Mouse (Mus musculus) G1E (cell line): ENCODE results near the gene Aven. TPM values are rescaled to one million over a fixed set of nuclear protein-coding genes. Genes with fewer than 3 reads are reported as not detected.

Experiments used
- ATAC-seq: 2 replicates; pipeline ENCODE4 v1.8.0; 2016; ENCODE audit warnings: mild to moderate bottlenecking; ENCODE audit not compliant: insufficient number of reproducible peaks, poor library complexity, low FRiP score, severe bottlenecking; ENCODE audit errors: extremely low read depth
- DNase-seq: peaks from one replicate; pipeline ENCODE4 v3.0.0; 2012; ENCODE audit warnings: low spot score
- H3K27me3 ChIP-seq: 2 replicates; pipeline ENCODE4 v1.6.1; 2012; ENCODE audit warnings: mild to moderate bottlenecking, low read length, inconsistent platforms; ENCODE audit not compliant: insufficient read depth
- H3K36me3 ChIP-seq: replicated peaks from 2 replicates; pipeline ENCODE3; 2012; ENCODE audit warnings: mild to moderate bottlenecking, inconsistent platforms
- H3K4me1 ChIP-seq: 2 replicates; pipeline ENCODE4 v1.6.1; 2012; ENCODE audit warnings: low read depth, low read length, inconsistent platforms, mixed read lengths; ENCODE audit not compliant: insufficient read depth
- H3K4me3 ChIP-seq: 2 replicates; pipeline ENCODE4 v1.5.1; 2012; ENCODE audit warnings: low read depth, mild to moderate bottlenecking, inconsistent platforms, low read length, moderate library complexity, mixed read lengths
- H3K9me3 ChIP-seq: replicated peaks from 2 replicates; pipeline ENCODE4 v1.6.1; 2012; ENCODE audit warnings: inconsistent platforms
- CTCF ChIP-seq: IDR thresholded peaks from 2 replicates; pipeline ENCODE4 v1.5.1; 2012; ENCODE audit warnings: low read depth, low read length, inconsistent platforms, mixed read lengths
- GATA1 ChIP-seq: IDR thresholded peaks from 2 replicates; pipeline ENCODE4 v1.6.1; 2012; ENCODE audit warnings: borderline replicate concordance, low read length, inconsistent platforms, mixed read lengths
- GATA2 ChIP-seq: IDR thresholded peaks from 2 replicates; pipeline ENCODE4 v1.6.1; 2012; ENCODE audit warnings: low read depth, low read length, inconsistent platforms, borderline replicate concordance
- POLR2AphosphoS5 ChIP-seq: IDR thresholded peaks from 2 replicates; pipeline ENCODE4 v1.6.1; 2012; ENCODE audit warnings: low read depth, low read length, inconsistent platforms; ENCODE audit not compliant: insufficient replicate concordance
- TAL1 ChIP-seq: conservative IDR thresholded peaks from 2 replicates; pipeline ENCODE4 v1.6.1; 2012; ENCODE audit warnings: low read depth, low read length, inconsistent platforms, mixed read lengths
- polyA plus RNA-seq: library from polyadenylated mRNA; stranded (reverse); fragments of >175 nt; gene quantifications from 2 replicates; pipeline ENCODE4 v1.2.3, GENCODE M21; 2012
- total RNA-seq, 2 experiments: library from RNA; stranded (forward) in 1 of 2; stranded (reverse) in 1 of 2; fragments of 200-1000 nt in 1 of 2; fragments of >200 nt in 1 of 2; fragmentation: Nextera tagmentation in 1 of 2; gene quantifications; 2 replicates each; pipeline ENCODE4 v1.2.3; 2014 to 2017

Aven gene
- total and polyA plus RNA-seq, 3 experiments = 6.9 to 25.5 (median 9.8) TPM

DNA sequence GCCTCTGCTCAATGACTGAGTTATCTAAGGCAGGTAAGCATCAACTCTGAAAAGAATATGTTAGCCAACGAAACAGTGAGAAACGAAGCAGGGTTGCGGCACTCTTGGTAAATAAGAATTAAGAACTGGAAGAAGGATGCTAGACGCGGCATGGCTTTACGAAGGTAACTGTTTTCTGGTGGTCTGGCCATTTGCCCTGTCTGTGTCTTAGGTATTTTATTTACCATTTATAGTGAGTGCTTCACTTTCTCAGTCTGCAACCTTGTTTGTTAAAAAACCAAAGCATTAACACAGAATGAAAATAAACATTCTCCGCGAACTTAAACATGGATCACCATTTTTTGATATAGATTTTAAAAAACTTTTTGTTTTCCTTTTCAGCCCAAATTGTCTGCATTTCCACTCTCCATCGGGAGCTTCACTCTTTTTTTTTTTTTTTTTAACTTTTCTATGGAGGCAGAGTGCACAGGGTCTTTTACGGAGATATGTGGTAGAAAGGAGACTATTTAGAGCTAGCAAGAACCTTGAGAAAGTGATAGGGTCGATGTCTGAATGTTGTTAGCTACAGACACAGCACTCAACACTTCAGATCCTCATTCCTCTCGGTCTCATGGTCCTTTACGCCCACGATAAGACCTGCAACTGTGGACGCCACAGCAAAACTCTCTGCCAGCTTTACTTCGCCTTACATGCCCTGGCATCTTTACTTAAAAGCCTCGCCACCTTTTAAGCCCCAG, 38.5 kb upstream of the Aven start:
- H3K4me3 ChIP-seq = peak overlapping the region; percentile 86
- no peak for TF ChIP-seq GATA2
- TF ChIP-seq GATA1 = no peak
- TF ChIP-seq CTCF = no peak
- no peak for TF ChIP-seq TAL1
- TF ChIP-seq POLR2AphosphoS5 = no peak
- peaks cover 11% of the 10 kb centered on the region for H3K36me3 ChIP-seq
- H3K4me1 ChIP-seq = peaks cover 33% of the 10 kb centered on the region
- peak; percentile 11; the same call in 1 of the 2 replicates for ATAC-seq
- no peaks in the 10 kb centered on the region for H3K27me3 ChIP-seq
- no peaks in the 10 kb centered on the region for H3K9me3 ChIP-seq
- DNase-seq = no peak

DNA sequence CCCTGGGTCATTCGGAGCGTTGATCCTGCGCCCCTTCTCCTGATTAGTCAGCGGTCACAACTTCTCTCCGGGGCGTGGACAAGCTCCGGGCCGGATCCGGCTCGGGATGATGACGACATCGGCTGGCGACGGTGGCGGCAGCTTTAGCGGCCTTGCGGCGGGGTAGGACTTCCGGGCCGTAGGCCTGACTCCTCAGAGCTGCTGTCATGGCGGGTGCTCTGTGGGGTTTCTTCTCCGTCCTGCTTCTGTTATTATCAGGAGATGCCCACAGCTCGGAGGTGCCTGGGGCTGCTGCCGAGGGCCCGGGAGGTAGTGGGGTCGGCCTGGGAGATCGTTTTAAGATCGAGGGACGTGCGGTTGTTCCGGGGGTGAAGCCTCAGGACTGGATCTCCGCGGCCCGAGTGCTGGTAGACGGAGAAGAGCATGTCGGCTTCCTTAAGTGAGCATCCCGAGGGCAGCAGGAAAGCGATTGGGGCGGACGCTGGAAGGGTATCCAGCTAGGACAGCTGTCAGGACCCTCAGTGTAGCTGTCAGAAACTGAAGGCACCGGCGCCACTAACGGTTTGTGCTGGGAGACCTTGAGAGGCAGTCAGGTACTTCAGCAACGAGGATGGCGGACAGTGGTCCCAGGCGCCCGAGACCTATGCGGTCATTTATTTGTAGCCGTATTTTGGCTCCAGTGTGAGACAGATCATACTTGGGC, 37.8 kb upstream of the Aven start, which contains the start of gene Emc7:
TSS of gene Emc7 (plus strand) at position 136 of the 703 bp plus-strand sequence.
- peak; percentile 91 for ATAC-seq
- no peaks in the 10 kb centered on the region for H3K9me3 ChIP-seq
- no peak for TF ChIP-seq POLR2AphosphoS5
- no peak for TF ChIP-seq CTCF
- TF ChIP-seq GATA2 = no peak
- TF ChIP-seq TAL1 = no peak
- no peak for TF ChIP-seq GATA1
- H3K4me3 ChIP-seq = peak within 1 kb of the TSS; percentile 86
- peak; percentile 81 for DNase-seq
- H3K36me3 ChIP-seq = peaks cover 15% of the 10 kb centered on the region
- H3K27me3 ChIP-seq = no peaks in the 10 kb centered on the region
- peaks cover 28% of the 10 kb centered on the region for H3K4me1 ChIP-seq

DNA sequence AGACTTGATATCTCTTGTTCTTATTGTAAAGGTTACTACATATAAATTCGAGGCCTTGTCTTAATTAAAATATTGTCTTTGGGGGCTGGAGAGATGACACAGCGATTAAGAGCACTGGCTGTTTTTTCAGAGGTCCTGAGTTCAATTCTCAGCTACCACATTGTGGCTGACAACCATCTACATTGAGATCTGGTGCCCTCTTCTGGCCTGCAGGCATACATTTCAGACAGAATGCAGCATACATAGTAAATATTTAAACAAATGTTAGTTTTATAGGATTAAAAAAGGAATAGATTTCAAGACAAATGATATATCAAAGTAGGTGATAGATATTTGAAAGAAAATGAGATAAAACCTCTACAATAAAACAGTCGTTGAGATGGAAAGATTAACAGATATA, 32.2 kb upstream of the Aven start:
- H3K4me3 ChIP-seq = no peak overlapping the region
- no peaks in the 10 kb centered on the region for H3K27me3 ChIP-seq
- H3K4me1 ChIP-seq = peaks cover 14% of the 10 kb centered on the region; the same call in 1 of the 2 replicates
- no peak for DNase-seq
- no peak for TF ChIP-seq GATA2
- TF ChIP-seq TAL1 = no peak
- no peak for TF ChIP-seq GATA1
- no peak for TF ChIP-seq POLR2AphosphoS5
- no peak for TF ChIP-seq CTCF
- peaks cover 51% of the 10 kb centered on the region for H3K36me3 ChIP-seq
- ATAC-seq = no peak
- H3K9me3 ChIP-seq = no peaks in the 10 kb centered on the region

DNA sequence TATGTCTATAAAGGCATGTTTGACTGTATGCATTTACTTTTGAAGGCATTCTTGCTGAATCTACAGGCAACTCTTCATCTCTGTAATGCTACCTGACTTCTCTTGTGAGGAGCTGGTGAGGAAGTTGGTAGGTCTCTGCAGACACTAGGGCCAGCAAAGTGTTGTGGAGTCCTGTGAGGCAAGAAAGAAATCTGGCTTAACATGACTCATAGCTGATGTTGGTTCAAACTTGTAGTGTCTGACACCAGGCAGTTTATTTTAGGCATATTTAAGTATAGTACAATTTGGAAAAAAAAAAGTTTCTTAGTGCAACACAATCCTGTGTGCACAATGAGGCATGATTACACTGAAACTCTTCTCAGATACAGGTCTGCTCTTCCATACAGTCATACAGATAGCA, 23.2 kb upstream of the Aven start:
- no peaks in the 10 kb centered on the region for H3K27me3 ChIP-seq
- peaks cover 57% of the 10 kb centered on the region for H3K36me3 ChIP-seq
- no peak for DNase-seq
- no peak for ATAC-seq
- no peaks in the 10 kb centered on the region for H3K4me1 ChIP-seq
- no peak overlapping the region for H3K4me3 ChIP-seq
- no peaks in the 10 kb centered on the region for H3K9me3 ChIP-seq
- no peak for TF ChIP-seq TAL1
- no peak for TF ChIP-seq POLR2AphosphoS5
- TF ChIP-seq GATA1 = no peak
- no peak for TF ChIP-seq CTCF
- no peak for TF ChIP-seq GATA2

DNA sequence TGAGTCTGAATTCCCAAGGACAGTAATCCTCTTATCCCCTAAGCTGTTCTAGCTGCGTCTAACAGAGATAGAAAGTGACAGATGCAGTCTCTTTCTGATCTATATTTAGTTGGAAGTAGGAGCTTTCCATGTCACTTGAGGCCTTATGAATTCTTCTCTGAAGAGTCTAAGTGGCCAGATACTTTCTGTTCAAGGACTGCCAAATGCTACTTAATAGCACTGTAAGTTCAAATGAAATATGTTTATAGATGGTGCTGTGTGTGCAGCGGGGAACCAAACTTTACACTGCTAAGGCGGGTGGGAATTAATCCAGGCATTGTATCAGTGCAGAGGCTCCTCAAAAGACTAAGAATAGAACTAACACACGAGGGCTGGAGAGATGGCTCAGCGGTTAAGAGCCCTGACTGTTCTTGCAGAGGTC, 21.8 kb upstream of the Aven start:
- no peak for ATAC-seq
- peaks cover 51% of the 10 kb centered on the region for H3K36me3 ChIP-seq
- TF ChIP-seq GATA1 = no peak
- no peak for DNase-seq
- H3K4me3 ChIP-seq = no peak overlapping the region
- no peaks in the 10 kb centered on the region for H3K9me3 ChIP-seq
- H3K27me3 ChIP-seq = no peaks in the 10 kb centered on the region
- H3K4me1 ChIP-seq = no peaks in the 10 kb centered on the region

DNA sequence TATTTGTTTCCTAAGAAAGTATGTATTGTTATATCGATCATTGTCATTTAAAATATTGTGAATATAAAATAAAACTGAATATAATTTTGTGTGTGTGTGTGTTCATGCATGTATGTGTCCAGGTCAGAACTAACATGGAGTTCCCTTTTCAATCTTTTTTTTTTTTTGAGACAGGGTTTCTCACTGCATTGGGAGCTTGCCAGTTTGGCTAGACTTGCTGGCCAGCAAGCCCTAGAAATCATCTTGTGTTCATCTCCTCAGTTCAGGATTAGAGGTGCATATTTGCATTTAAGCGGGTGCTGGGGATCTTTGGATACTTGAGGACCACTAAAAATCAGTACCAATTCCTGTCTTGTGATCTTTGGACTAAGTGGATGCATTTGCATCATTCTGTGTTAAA, 20.7 kb upstream of the Aven start:
- H3K4me1 ChIP-seq = no peaks in the 10 kb centered on the region
- H3K36me3 ChIP-seq = peaks cover 41% of the 10 kb centered on the region
- TF ChIP-seq GATA2 (no peak), POLR2AphosphoS5 (no peak), TAL1 (no peak), GATA1 (no peak), CTCF (no peak)
- ATAC-seq (no peak), DNase-seq (no peak)
- H3K4me3 ChIP-seq = no peak overlapping the region
- H3K9me3 ChIP-seq = no peaks in the 10 kb centered on the region
- H3K27me3 ChIP-seq = no peaks in the 10 kb centered on the region; the same call in 1 of the 2 replicates
